Mouse (Mus musculus): ENCODE data around the gene Lonrf2.

Lonrf2 gene

GRCm38 (mm10) chr1:38836477-38836872 is at the start of gene Lonrf2:
Gene Lonrf2, minus strand, starts transcription at chr1:38836711.
- DNase-seq (ENCODE audit: low spot score), result peak; percentile 45

- no peak for DNase-seq (ENCODE audit: low spot score)
These were observed 49.4 kb upstream of the Lonrf2 start for GRCm38 (mm10) chr1:38885956-38886355.

DNA sequence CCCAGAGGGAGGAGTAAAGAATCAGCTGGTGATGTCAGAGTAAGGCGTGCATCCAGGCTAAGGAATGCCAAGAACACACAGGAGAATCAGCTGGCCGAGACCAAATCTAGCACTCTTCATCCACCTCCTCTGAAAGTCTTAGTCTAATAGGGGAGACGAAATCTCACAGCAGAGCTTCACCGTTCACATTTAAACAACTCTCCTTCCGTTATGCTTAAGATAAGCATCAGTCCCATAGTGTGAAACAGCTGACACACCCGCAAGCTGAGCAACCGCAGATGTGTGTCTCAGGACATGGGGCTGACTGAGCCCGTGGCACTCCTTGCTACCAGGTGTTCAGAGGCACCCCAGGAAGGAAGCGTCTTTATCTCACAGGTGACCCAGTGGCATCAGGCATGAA is 47.3 kb upstream of the Lonrf2 start:
- DNase-seq (ENCODE audit: low spot score), result no peak

- DNase-seq (ENCODE audit: low spot score), result no peak
These were observed 46.2 kb upstream of the Lonrf2 start for GRCm38 (mm10) chr1:38882746-38883145.

- no peak for DNase-seq (ENCODE audit: low spot score)
These were observed 44.9 kb upstream of the Lonrf2 start for GRCm38 (mm10) chr1:38881366-38881765.

DNA sequence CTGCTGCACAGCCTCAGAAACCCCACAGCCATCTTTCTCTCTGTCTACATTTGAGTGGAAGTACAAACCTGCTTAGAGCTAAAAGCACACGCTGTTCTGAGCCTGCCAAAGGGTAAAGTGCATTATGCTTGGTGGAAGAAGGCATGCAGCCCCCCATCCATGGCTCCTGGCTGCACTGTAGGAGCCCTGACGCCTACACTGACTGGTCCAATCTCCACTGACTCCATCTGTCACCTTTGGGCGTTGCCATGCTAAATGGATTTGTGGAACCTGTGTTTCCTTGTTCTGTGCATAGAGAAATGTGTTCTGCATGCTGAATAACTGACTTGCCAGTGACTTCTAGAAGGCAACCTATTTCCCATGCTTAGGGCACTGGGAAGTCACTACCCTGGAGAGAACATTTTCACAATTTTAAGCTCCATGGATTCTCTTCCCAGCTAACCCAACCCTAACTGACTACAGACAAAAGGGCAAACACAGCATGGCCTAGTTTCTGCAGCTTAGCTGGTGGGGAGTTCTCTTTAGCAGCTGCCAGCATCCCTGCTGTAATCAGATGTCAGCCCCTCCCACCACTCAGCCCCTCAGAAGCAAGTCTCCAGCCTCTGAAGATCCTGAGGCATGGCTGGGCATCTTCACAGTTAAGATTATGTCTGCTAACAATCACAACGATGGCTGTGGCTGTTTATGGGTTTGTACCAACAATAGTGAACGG is 40.3 kb upstream of the Lonrf2 start:
- DNase-seq (ENCODE audit: low spot score), result no peak

DNA sequence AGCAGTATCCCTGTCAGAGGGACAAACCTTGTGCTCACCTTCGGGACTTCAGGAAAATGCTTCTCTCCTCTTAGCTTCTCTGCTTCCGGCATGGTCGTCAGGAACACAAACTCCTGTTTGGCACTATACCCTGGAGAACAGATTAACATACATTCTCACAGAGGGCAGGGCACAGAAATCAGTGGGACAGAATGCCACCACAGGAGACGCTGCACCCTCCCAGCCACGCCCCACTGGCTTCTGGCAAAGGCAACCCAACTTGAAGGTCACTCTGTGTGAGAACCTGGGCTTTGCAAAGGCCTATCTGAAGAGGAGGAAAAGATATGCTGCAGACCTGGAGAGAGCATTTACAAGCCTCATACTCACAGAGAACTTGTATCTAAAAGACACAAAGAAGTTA is 37.4 kb upstream of the Lonrf2 start:
- no peak for DNase-seq (ENCODE audit: low spot score)

DNA sequence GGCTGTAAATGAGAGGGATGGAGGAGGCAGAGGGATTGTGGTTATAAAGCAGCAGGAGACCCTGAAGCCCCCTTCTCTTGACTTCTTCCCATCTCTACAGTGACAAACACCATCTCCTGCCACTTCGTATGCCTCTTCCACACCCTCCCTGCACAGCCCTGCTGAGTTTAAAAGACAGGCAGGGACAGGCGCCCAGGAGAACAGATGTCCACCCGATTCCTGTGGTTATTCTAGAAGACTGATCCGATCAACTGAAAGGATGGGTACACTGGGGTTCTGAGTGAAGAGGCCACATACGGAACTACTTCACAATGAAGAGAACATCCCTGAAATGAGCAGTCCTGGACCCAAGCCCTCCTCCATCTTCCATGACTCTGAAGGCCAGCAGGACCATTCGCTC is 35.3 kb upstream of the Lonrf2 start:
- DNase-seq (ENCODE audit: low spot score), result no peak

DNA sequence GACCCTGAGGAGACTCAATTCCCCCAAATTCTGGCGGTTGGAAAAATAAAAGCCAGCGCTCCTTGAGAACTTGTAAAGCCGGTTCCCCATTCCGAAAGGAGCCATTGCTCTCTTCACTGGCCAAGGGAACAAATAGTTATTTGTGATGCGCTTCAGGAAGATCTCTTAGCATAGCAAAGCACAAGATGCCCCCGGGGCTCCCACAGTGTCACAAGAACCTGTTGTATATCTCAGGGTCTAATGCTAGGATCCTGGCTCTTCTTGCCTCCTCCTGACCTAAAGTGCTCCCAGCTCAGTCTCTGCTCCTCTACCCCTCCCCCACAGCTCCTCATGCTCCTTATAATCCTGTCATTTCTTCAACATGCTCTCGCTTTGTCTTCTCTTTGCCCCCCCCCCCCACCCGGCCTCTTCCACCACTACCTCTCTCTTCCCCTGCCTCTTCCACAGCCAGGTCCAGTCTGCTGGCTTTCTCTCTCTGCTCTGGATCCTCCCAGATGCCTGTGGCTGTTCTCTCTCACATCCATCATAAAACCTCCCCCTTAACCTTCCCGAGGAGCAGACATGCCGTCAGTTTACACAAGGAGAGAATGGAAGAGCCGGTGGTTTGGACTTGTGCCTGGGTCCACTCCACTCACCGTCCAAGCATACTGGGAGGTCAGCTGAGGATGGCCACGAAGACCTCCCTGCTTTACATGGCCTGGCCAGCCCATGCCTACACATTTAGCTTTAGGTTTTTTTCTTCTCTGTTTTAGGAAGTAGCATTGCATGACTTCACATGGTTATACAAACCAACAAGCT is 33.1 kb upstream of the Lonrf2 start:
- no peak for DNase-seq (ENCODE audit: low spot score)

GRCm38 (mm10) chr1:38866242-38866641 is 29.7 kb upstream of the Lonrf2 start:
- no peak for DNase-seq (ENCODE audit: low spot score)

DNA sequence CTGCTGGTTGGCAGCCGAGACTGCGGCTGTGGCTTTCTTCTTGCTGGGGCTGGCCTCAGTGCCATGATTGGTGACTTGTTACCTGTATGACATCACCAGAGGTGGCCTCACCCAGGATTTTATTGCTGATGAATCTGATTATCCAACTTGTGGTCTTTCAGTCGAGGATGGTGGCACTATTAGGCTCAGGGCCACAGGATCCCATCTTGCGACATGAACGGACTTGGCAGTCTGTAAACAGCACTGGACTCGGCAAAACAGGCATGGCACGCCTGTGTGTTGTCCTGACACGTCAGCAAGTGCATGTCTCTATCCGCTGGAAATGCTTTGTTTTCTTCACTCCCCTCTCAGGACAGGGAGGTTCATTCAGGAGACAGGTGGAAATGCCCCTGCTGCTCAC is 27.8 kb upstream of the Lonrf2 start:
- DNase-seq (ENCODE audit: low spot score), result no peak

- DNase-seq (ENCODE audit: low spot score), result peak; percentile 65
These were observed 25.7 kb upstream of the Lonrf2 start for GRCm38 (mm10) chr1:38862213-38862612.

DNA sequence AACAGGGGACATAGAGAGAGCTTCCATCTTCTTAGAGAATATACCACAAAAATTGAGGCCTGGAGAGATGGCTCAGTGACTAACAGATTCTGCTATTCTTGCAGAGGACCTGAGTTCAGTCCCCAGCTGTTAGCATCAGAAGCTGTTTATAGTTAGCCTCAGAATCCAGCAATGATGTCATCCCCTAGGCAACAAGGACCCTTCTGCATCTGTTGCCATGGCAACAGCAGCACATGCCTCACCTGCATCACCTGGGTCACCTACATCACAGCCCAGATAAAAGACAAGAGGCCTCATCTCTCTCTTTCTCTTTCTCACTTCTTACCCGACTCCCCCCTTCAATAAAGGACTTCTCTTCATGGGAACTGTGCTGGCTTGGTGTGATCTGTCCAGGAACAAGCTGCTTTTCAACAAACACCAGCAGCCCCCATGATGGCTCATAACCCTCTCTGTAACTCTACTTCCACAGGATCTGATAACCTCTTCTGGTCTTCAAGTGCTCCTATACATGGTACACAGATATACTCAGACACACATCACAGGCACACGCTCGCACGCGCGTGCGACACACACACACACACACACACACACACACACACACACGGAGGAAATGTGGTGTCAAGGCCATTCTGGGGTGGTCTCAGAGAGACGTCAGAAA is 24.5 kb upstream of the Lonrf2 start:
- DNase-seq (ENCODE audit: low spot score), result no peak

DNA sequence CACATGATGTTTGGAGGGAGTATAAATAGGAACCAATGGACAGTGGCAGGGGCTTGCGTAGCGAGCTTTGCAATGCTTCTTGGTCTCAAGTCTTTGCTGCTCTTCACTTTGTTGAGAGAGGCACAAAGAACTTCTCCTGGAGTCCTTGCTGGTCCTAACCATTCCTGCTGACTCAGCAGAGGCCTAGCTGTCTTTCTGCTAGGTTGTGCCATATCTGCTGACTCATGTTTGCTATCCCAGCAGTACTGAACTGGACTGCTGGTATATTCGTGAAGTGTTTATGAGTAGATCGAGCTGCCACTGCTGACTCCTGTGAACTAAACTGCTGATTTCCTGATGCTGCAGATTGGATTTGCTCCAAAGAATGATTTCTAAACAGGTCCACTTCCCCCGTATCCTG is 23.7 kb upstream of the Lonrf2 start:
- DNase-seq (ENCODE audit: low spot score), result no peak

- peak; percentile 75 for DNase-seq (ENCODE audit: low spot score)
These were observed 19.7 kb upstream of the Lonrf2 start for GRCm38 (mm10) chr1:38856196-38856595.

GRCm38 (mm10) chr1:38852250-38852649 is 15.7 kb upstream of the Lonrf2 start:
- no peak for DNase-seq (ENCODE audit: low spot score)

- no peak for DNase-seq (ENCODE audit: low spot score)
These were observed 14.1 kb upstream of the Lonrf2 start for GRCm38 (mm10) chr1:38850650-38851049.

DNA sequence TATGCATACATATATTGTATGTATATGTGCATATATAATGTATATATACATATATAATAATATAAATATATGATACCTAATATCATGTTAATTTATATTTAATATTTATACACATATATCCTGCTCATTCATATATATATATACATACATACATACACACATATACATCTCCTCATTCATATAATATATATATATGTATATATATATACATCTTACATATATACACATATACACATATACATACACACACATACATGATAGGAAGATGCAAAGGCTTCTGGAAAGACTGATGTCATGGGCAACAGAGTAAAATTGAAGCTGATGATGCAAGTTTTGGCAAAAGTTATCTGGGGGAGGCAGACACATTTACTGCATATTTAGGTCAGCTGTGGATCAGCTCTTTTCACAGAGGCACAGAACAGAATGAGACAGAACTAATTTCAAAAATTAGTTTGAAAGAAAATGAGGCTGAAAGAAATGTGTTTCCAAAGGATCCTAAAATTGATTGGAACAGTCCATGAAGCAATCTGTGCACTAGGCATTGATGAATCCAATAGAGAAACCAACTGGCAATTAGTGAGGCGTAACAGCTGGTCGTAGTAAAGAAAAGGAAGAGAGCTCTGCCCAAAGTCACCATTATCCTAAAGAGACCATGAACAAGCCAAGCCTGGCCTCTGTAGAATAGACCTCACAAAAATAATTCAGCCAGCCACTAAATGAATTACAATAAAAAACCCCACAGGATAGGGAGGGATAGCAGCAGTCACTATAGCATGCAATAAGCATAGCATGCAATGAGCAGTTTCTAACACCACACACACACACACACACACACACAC is 12.2 kb upstream of the Lonrf2 start:
- DNase-seq (ENCODE audit: low spot score), result no peak

DNA sequence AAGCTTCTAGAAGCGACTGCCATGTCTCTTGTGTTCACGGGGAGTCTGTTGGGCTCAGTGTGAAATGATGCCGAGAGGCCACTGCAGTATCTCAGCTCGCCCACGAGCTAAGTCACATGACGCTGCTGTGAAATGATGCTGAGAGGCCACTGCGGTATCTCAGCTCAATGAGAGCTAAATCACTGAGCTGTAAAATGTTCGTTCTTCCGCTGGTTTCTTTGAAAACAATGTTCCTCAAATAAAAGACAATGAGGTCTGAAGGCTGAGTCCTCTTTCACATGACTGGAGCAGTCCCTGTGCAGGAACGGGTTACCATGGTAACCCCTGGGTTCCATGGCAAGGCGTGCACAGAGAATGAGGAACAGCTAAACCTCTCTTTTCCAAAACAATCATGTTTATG is 11.5 kb upstream of the Lonrf2 start:
- no peak for DNase-seq (ENCODE audit: low spot score)

- DNase-seq (ENCODE audit: low spot score), result no peak
These were observed 6.8 kb upstream of the Lonrf2 start for GRCm38 (mm10) chr1:38843275-38843674.

DNA sequence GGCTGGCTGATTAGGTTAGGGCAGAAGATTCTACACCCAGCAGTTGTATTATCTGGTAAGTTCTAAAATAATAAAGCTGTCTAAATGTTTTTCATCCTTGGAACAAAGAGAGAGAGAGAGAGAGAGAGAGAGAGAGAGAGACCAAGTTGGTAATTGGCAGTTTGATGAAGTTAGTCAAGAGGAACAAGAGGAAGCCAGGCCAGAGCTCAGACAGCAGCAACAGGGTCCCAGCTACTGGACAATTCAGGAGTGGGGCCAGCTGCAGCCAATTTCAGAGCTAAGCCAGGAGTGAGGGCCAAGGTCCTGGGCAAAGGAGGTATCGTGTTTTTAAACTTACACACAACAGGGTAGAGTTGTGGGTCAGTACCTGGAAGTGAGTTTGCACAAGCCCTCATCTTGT is 6.3 kb upstream of the Lonrf2 start:
- DNase-seq (ENCODE audit: low spot score), result no peak

GRCm38 (mm10) chr1:38839944-38840343 is 3.4 kb upstream of the Lonrf2 start:
- DNase-seq (ENCODE audit: low spot score), result no peak

Data from testis, postnatal 10 days (tissue).